Mouse (Mus musculus): ENCODE measurements around the gene Rab25.

The Rab25 gene

DNA sequence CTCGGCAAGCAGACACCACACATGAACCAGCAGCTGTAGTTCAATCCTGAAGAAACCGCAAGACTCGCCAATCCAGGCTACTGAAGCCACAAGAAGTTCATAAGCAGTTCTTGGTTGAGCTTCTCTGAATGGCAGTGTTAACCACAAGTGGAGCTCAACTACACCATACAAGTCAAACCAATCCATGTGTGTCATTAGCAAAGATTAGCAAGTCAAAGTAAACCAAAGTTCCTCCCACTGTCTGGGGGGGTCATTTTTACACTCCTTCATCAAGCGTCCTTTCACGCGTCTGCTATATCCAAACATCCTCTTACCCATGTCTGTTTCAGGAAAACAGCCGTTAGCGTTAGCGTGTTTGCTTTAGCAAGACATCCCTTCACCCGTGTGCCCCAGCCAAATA, 22.2 kb upstream of the Rab25 start:
- Histone ChIP-seq H3K4me1 (replicated peaks; ENCODE audit: low read depth, low read length) (peaks cover 72% of the 10 kb centered on the region), H3K36me3 (ENCODE audit: insufficient read depth, low read length) (peaks cover 55% of the 10 kb centered on the region), H3K27me3 (ENCODE audit: insufficient read depth, low read length) (no peaks in the 10 kb centered on the region), H3K4me3 (replicated peaks; ENCODE audit: low read length) (peak overlapping the region; percentile 80), H3K9me3 (ENCODE audit: low read length) (peaks cover 43% of the 10 kb centered on the region)
- TF ChIP-seq POU5F1 (IDR thresholded peaks at IDR 0.05; ENCODE audit: borderline replicate concordance, low read length) (no peak), CTCF (conservative IDR thresholded peaks at IDR 0.05; ENCODE audit: low read length) (no peak), NANOG (IDR thresholded peaks at IDR 0.05; ENCODE audit: borderline replicate concordance, low read length) (no peak)

DNA sequence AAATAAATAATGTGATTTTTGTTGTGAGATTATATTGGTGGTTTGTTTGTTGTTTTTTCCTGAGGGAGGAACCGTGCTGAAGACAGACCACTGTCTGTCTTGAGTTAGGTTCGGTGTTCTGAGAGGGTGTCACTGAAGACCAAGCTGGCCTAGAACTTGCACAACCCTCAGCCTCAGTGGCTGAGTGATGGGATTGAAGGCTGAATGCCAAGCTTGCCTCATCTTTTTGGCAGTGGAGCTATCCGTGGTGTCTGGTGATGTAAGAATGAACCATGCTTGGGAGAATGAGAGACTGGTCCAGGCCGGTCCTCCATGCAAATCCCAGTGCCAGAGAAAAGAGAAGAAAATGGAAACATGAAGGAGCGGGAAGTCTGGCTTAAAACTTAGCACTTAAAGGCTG, 21.6 kb upstream of the Rab25 start:
- H3K4me1 ChIP-seq (replicated peaks; ENCODE audit: low read depth, low read length) = peaks cover 78% of the 10 kb centered on the region
- H3K4me3 ChIP-seq (replicated peaks; ENCODE audit: low read length) = peak overlapping the region; percentile 80
- H3K9me3 ChIP-seq (ENCODE audit: low read length) = peaks cover 43% of the 10 kb centered on the region
- H3K27me3 ChIP-seq (ENCODE audit: insufficient read depth, low read length) = no peaks in the 10 kb centered on the region
- no peak for TF ChIP-seq NANOG (IDR thresholded peaks at IDR 0.05; ENCODE audit: borderline replicate concordance, low read length)
- no peak for TF ChIP-seq POU5F1 (IDR thresholded peaks at IDR 0.05; ENCODE audit: borderline replicate concordance, low read length)
- no peak for TF ChIP-seq CTCF (conservative IDR thresholded peaks at IDR 0.05; ENCODE audit: low read length)
- H3K36me3 ChIP-seq (ENCODE audit: insufficient read depth, low read length) = peaks cover 61% of the 10 kb centered on the region

DNA sequence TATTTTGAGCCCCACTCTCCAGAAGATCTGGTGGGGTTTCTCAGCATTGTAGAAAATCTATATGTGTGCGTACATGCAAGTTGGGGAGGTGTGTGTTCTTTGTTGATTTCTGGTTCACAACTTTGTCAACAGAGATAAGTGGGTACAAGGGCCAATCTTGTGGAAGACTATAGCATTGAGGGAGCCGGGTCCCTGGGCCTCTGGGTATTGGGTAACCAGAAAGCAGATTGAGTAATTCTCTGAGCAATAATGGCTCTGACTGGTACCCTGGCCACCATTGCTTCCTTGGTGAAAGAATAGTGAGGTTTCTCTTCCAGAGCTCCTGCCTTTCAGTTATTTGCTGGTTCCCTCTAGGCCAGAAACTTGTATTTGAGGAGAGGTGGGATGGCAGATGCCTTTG, 21.0 kb upstream of the Rab25 start:
- no peaks in the 10 kb centered on the region for H3K27me3 ChIP-seq (ENCODE audit: insufficient read depth, low read length)
- H3K9me3 ChIP-seq (ENCODE audit: low read length) = peaks cover 43% of the 10 kb centered on the region
- peak overlapping the region; percentile 80 for H3K4me3 ChIP-seq (replicated peaks; ENCODE audit: low read length)
- peaks cover 82% of the 10 kb centered on the region for H3K4me1 ChIP-seq (replicated peaks; ENCODE audit: low read depth, low read length)
- H3K36me3 ChIP-seq (ENCODE audit: insufficient read depth, low read length) = peaks cover 67% of the 10 kb centered on the region
- TF ChIP-seq NANOG (IDR thresholded peaks at IDR 0.05; ENCODE audit: borderline replicate concordance, low read length) = no peak
- no peak for TF ChIP-seq POU5F1 (IDR thresholded peaks at IDR 0.05; ENCODE audit: borderline replicate concordance, low read length)
- TF ChIP-seq CTCF (conservative IDR thresholded peaks at IDR 0.05; ENCODE audit: low read length) = no peak

DNA sequence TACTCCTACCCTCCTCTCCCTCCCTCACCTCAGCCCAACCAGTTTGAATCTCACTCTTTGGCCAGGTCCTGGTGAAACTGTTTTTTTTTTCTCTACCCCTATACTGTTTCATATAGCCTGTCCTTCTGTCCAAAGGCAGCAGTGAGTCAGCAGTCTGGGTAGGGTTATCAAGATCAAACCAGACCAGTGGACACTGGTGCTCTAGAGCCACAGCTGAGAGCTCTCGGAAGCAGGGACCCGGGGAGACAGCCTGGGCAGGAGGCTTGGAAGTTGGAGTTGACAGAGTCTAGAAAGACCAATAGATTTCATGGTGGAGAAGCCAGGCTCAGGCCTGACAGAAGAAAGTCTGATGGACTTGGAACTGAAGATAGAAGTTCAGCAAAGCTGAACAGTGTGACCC, 20.5 kb upstream of the Rab25 start:
- peaks cover 72% of the 10 kb centered on the region for H3K36me3 ChIP-seq (ENCODE audit: insufficient read depth, low read length)
- no peaks in the 10 kb centered on the region for H3K27me3 ChIP-seq (ENCODE audit: insufficient read depth, low read length)
- TF ChIP-seq NANOG (IDR thresholded peaks at IDR 0.05; ENCODE audit: borderline replicate concordance, low read length) (no peak), POU5F1 (IDR thresholded peaks at IDR 0.05; ENCODE audit: borderline replicate concordance, low read length) (no peak), CTCF (conservative IDR thresholded peaks at IDR 0.05; ENCODE audit: low read length) (no peak)
- H3K9me3 ChIP-seq (ENCODE audit: low read length) = peaks cover 43% of the 10 kb centered on the region
- H3K4me3 ChIP-seq (replicated peaks; ENCODE audit: low read length) = peak overlapping the region; percentile 80
- peaks cover 82% of the 10 kb centered on the region for H3K4me1 ChIP-seq (replicated peaks; ENCODE audit: low read depth, low read length)

DNA sequence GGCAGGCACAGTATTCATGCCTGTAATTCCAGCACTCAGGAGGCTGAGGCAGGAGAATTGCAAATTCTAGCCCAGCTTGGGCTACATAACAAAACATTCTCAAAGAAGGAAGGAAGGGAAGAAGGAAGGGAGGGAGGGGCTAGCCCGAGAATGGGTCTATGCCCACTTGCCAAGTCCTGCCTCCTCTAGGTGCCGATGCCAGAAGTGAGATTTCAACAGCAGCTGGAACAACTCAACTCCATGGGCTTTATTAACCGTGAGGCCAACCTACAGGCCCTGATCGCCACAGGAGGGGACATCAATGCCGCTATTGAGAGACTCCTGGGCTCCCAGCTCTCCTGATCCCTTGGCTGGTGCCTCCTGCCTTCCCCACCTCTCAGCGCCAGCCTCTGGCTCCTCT, 19.8 kb upstream of the Rab25 start:
- peaks cover 79% of the 10 kb centered on the region for H3K36me3 ChIP-seq (ENCODE audit: insufficient read depth, low read length)
- TF ChIP-seq CTCF (conservative IDR thresholded peaks at IDR 0.05; ENCODE audit: low read length) (no peak), POU5F1 (IDR thresholded peaks at IDR 0.05; ENCODE audit: borderline replicate concordance, low read length) (no peak), NANOG (IDR thresholded peaks at IDR 0.05; ENCODE audit: borderline replicate concordance, low read length) (no peak)
- H3K27me3 ChIP-seq (ENCODE audit: insufficient read depth, low read length) = no peaks in the 10 kb centered on the region
- H3K9me3 ChIP-seq (ENCODE audit: low read length) = peaks cover 37% of the 10 kb centered on the region
- peak overlapping the region; percentile 80 for H3K4me3 ChIP-seq (replicated peaks; ENCODE audit: low read length)
- peaks cover 82% of the 10 kb centered on the region for H3K4me1 ChIP-seq (replicated peaks; ENCODE audit: low read depth, low read length)

DNA sequence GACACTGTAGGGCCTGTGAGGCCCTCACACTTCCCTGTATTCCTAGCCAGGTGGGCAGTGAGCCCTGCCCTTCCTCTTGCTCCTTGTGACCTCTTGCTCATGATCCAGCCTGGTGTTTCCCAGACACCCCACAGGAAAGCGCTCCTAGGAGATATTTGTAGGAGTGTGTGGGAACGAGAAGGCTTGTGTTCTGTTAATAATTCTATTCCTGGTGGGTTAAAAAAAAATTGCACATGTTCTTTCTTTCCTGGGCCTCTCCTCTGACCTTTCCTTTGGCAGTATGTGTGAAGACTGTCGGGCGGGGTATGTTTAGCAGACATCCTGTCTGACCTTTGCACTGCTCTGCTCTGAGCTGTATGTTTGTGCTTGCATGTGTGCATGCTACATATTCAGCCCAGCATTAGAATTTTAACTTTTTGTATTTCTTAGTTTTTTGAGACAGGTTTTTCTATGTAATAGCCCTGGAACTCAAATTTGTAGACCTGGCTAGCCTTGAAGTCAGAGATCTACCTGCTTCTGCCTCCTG, 18.5 kb upstream of the Rab25 start:
- Histone ChIP-seq H3K4me1 (replicated peaks; ENCODE audit: low read depth, low read length) (peaks cover 94% of the 10 kb centered on the region), H3K4me3 (replicated peaks; ENCODE audit: low read length) (peak overlapping the region; percentile 80), H3K27me3 (ENCODE audit: insufficient read depth, low read length) (no peaks in the 10 kb centered on the region), H3K36me3 (ENCODE audit: insufficient read depth, low read length) (peaks cover 92% of the 10 kb centered on the region), H3K9me3 (ENCODE audit: low read length) (peaks cover 32% of the 10 kb centered on the region)
- TF ChIP-seq NANOG (IDR thresholded peaks at IDR 0.05; ENCODE audit: borderline replicate concordance, low read length) (no peak), POU5F1 (IDR thresholded peaks at IDR 0.05; ENCODE audit: borderline replicate concordance, low read length) (no peak), CTCF (conservative IDR thresholded peaks at IDR 0.05; ENCODE audit: low read length) (no peak)

DNA sequence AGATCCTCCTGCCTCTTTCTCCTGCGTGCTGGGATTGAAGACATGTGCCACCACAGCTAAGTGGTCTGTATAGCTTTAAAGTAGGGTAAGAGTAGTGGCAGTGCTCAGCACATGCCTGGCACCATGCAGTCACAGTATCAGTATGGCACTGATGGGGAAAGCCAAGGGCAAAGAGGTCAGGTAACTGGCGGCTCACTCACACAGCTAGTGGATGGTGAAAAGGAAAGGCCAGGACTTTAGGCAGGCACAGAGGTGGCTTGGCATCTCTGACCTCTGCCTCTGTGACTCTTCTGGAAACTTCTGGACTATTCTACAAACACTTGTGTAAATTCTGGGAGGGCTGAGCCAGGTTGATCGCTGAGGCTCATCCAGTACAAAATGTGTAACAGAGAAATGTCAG, 18.0 kb upstream of the Rab25 start:
- H3K36me3 ChIP-seq (ENCODE audit: insufficient read depth, low read length) = peaks cover 97% of the 10 kb centered on the region
- TF ChIP-seq NANOG (IDR thresholded peaks at IDR 0.05; ENCODE audit: borderline replicate concordance, low read length) (no peak), POU5F1 (IDR thresholded peaks at IDR 0.05; ENCODE audit: borderline replicate concordance, low read length) (no peak), CTCF (conservative IDR thresholded peaks at IDR 0.05; ENCODE audit: low read length) (no peak)
- peak overlapping the region; percentile 47 for H3K4me3 ChIP-seq (replicated peaks; ENCODE audit: low read length)

DNA sequence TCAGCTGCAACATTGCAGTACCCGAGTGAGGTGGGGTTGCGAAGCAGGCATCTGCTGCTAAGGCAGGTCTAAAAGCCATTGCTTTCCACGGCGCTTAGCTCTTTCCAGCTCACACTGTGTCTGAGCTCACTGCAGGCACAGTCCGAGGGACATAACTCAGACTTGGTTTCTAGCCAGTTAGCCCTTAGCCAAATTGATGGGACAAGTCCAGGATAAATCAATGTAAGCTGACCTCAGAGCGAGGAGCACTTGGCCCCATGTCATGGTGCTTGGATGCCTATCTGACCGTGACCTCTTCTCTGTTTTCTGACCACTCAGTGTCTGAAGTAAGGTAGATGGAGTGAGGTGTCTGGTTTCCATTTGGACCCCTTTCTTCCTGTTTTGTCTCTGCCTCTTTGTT, 15.9 kb upstream of the Rab25 start:
- no peak for TF ChIP-seq CTCF (conservative IDR thresholded peaks at IDR 0.05; ENCODE audit: low read length)
- TF ChIP-seq NANOG (IDR thresholded peaks at IDR 0.05; ENCODE audit: borderline replicate concordance, low read length) = no peak
- no peak for TF ChIP-seq POU5F1 (IDR thresholded peaks at IDR 0.05; ENCODE audit: borderline replicate concordance, low read length)
- Histone ChIP-seq H3K36me3 (ENCODE audit: insufficient read depth, low read length) (peaks cover 100% of the 10 kb centered on the region), H3K4me3 (replicated peaks; ENCODE audit: low read length) (peak overlapping the region; percentile 35), H3K4me1 (replicated peaks; ENCODE audit: low read depth, low read length) (peaks cover 100% of the 10 kb centered on the region), H3K27me3 (ENCODE audit: insufficient read depth, low read length) (no peaks in the 10 kb centered on the region), H3K9me3 (ENCODE audit: low read length) (peaks cover 8% of the 10 kb centered on the region)

More for the DNA sequence above, 18.0 kb upstream of the Rab25 start:
- Histone ChIP-seq H3K4me1 (replicated peaks; ENCODE audit: low read depth, low read length) (peaks cover 94% of the 10 kb centered on the region), H3K27me3 (ENCODE audit: insufficient read depth, low read length) (no peaks in the 10 kb centered on the region), H3K9me3 (ENCODE audit: low read length) (peaks cover 29% of the 10 kb centered on the region)

DNA sequence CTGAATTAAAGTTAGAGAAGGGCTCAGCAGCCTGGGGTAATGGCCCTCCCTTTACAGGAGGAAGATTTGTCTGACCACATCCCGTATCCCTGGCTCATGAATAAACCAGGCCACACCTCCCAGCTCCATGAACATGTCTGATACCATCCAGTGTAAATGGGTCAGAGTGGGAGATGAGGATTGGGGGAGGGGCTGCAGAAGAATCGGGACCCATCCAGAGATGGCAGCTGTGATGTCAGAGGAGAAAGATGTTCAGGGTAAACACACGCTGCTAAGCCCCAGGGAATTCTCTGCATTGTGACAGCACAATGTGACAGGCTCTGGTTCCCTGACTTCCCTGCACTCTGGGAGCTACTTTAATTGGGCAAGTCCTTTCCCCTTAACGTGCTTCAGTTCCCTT, 15.3 kb upstream of the Rab25 start:
- TF ChIP-seq NANOG (IDR thresholded peaks at IDR 0.05; ENCODE audit: borderline replicate concordance, low read length) (no peak), POU5F1 (IDR thresholded peaks at IDR 0.05; ENCODE audit: borderline replicate concordance, low read length) (no peak), CTCF (conservative IDR thresholded peaks at IDR 0.05; ENCODE audit: low read length) (no peak)
- Histone ChIP-seq H3K36me3 (ENCODE audit: insufficient read depth, low read length) (peaks cover 100% of the 10 kb centered on the region), H3K9me3 (ENCODE audit: low read length) (0 out of 2 replicates have a peak, but pooled peaks cover 3% of the 10 kb centered on the region), H3K4me3 (replicated peaks; ENCODE audit: low read length) (peak overlapping the region; percentile 35), H3K27me3 (ENCODE audit: insufficient read depth, low read length) (no peaks in the 10 kb centered on the region), H3K4me1 (replicated peaks; ENCODE audit: low read depth, low read length) (peaks cover 100% of the 10 kb centered on the region)

All from E14TG2a.4 (cell line).